Mouse (Mus musculus): ENCODE measurements around the gene Trnt1.

The Trnt1 gene

GRCm38 (mm10) chr6:106768640-106769289 is at the start of gene Trnt1:
Gene Trnt1 (plus strand): TSS chr6:106769120.
- peak; percentile 96 to 97 for DNase-seq (ENCODE audit: low read depth in 2 of 2, low spot score in 2 of 2)

DNA sequence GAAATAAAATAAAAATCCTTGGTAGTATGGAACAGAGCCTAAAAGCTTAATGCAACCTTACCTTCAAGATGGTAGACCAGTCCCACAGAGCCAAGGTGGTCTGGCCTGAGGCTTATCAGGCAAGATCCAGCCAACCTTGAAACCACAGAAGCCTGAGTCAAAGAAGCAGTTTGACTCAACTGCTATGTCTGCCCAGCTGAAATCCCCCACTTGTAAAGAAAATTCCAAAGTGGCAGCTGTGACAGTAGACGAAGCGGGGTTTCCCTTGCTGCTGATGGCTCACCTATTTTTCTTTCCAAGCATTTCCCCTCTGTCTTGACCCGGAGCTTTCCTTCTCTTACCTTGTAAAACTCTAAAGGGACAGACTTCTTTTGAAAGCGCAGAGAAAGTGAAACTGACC is 43.3 kb upstream of the Trnt1 start:
- no peak for DNase-seq (ENCODE audit: low read depth in 2 of 2, low spot score in 2 of 2)

GRCm38 (mm10) chr6:106726078-106726477 is 42.8 kb upstream of the Trnt1 start:
- no peak for DNase-seq (ENCODE audit: low read depth in 2 of 2, low spot score in 2 of 2)

- DNase-seq (ENCODE audit: low read depth in 2 of 2, low spot score in 2 of 2): no peak
Measured at GRCm38 (mm10) chr6:106727703-106728102, 41.2 kb upstream of the Trnt1 start.

DNA sequence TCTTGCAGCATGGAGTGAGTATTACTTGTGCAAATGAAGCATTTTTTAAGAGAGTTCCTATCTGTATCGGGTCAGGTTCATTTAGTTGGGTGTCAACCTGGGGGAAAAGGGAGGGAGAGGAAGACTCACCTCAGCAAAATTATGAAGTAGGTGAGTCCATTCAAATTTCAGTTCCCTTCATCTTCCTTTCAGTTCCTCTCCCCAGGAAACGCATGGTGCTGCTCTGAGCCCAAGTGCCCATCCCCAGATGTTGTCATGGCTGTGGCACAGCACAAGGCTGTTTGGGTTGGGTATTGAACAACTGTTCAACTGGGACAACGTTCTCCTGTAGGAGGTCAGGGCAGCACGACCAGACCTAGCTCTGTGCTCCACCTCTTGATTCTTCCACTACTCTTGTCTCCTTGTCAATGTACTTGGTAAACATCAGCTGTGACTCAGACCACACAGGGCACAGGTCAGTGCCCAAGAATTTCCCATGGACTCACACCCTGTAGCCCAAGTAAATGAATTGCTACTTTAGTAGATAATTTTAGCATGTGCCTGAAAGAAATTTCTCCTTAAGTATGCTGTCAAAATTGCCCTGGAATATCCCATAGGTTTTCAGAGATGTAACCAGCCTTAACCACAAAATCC is 39.1 kb upstream of the Trnt1 start:
- DNase-seq (ENCODE audit: low read depth in 2 of 2, low spot score in 2 of 2): no peak

GRCm38 (mm10) chr6:106732563-106732962 is 36.4 kb upstream of the Trnt1 start:
- no peak for DNase-seq (ENCODE audit: low read depth in 2 of 2, low spot score in 2 of 2)

DNA sequence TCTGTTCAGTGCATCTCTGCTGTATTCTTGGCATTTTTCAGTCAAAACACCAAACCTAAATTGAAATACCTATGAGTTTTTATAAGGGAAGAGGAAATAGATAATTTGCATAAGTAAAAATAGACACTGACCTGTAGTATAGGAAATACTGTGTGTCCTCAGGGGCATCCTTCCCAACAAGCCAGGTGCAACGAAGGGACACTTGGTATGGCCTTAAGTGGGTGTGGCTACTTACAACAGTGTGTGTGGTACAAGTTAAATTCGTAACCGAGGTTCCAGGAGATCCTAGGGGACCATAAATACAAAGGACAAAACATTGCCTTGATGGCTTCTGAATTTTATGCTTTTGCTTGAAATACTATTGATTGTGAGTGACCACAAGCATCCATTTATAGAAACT is 30.7 kb upstream of the Trnt1 start:
- DNase-seq (ENCODE audit: low read depth in 2 of 2, low spot score in 2 of 2): no peak

DNA sequence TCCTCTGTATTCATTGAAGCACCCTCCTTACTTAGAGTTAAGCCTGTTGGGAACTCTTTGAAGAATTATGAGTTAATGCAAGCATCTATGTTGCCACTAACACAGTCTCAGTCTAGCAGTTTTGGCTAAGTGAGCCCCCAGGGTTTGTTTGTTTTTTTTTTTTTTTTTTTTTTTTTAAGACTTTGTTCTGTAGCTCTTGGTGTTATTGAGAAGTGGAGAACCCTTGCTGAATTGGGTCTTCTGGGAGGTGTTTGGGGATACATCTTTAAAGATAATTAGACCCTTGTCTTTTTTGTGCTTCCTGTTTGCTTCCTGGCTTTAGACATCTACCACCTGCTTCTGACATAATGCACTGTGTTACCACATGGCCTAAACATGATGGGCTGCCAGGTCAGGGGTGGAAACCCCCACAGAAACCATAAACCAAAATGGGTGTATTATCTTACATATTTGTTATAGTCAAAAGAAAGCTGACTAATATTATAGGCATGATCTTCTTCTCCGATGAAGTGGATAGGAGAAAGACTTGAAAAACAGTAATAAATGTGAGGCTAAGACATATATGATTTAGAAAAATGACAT is 28.6 kb upstream of the Trnt1 start:
- no peak for DNase-seq (ENCODE audit: low read depth in 2 of 2, low spot score in 2 of 2)

DNA sequence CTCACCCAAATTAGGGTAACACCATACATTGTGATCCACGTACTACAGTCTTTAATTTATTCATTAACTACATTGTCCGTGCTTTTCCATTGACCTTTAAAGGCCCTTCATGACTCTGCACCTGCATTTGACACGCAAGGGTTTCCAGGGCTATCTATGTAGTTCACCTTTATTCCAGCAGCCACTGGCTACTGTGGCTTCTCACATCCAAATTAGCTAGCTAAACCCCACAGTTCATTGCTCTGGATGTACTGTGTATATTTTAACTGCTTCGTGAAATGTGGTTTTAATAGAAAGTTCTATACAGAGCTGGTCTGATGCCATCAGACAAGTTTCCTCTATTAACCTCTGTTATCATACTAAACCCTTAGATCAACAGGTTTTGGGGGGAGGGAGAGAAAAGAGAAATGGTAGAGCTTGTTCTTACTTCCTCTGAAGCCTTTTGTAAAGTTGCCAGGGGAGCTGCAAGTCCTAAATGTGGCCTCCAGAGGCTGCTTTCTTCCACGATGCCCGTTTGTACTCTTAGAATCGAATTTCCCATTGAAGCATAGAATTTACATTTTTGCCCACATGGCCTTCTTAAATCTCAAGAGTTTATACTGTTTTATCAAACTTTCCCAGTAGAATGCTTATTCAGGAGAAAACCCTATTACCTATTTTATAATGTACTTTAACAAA is 25.2 kb upstream of the Trnt1 start:
- DNase-seq (ENCODE audit: low read depth in 2 of 2, low spot score in 2 of 2): no peak

DNA sequence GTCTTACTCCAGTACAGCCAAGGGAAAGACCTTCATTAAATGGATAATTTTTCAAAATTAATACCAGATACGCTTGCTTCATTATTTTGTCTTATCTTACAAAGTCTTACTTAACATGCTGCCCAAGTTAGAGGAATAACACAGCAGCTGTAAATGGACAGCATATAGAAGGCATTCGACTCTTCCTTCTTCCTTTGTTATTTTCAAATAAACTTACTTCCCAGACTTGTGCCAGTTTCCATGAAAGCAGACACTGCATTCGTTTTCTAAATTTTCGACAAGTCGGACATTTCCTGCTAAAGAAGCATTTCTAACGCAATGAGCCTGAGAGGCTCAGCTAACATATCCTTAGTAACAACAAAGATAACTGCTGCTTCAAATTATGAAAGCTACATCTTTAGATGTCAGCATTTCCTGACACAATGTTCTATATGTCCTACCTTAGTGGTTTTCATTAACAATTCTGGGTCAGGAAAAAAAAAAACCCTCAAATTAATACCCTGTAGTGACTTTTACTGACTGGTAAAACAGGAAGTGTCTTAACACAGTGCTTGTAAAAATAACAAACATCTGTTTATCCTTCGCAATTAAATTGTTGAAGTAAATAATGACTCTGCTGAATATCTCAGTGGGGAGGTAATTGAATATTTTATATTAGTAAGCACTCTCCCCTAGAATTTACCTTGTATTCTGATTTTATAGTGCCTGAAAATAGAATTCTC is 23.1 kb upstream of the Trnt1 start:
- no peak for DNase-seq (ENCODE audit: low read depth in 2 of 2, low spot score in 2 of 2)

- DNase-seq (ENCODE audit: low read depth in 2 of 2, low spot score in 2 of 2): no peak
Measured at GRCm38 (mm10) chr6:106747251-106747650, 21.7 kb upstream of the Trnt1 start.

GRCm38 (mm10) chr6:106747804-106748203 is 21.1 kb upstream of the Trnt1 start:
- DNase-seq (ENCODE audit: low read depth in 2 of 2, low spot score in 2 of 2): no peak

GRCm38 (mm10) chr6:106748887-106749388 is 20.0 kb upstream of the Trnt1 start, which contains the start of gene Il5ra:
Gene Il5ra (minus strand): TSS chr6:106749037.
- no peak for DNase-seq (ENCODE audit: low read depth in 2 of 2, low spot score in 2 of 2)

- no peak for DNase-seq (ENCODE audit: low read depth in 2 of 2, low spot score in 2 of 2)
Measured at GRCm38 (mm10) chr6:106750291-106750690, 18.6 kb upstream of the Trnt1 start.

- DNase-seq (ENCODE audit: low read depth in 2 of 2, low spot score in 2 of 2): no peak
Measured at GRCm38 (mm10) chr6:106758299-106758698, 10.6 kb upstream of the Trnt1 start.

GRCm38 (mm10) chr6:106760473-106761218 is 8.3 kb upstream of the Trnt1 start:
- no peak for DNase-seq (ENCODE audit: low read depth in 2 of 2, low spot score in 2 of 2)

DNA sequence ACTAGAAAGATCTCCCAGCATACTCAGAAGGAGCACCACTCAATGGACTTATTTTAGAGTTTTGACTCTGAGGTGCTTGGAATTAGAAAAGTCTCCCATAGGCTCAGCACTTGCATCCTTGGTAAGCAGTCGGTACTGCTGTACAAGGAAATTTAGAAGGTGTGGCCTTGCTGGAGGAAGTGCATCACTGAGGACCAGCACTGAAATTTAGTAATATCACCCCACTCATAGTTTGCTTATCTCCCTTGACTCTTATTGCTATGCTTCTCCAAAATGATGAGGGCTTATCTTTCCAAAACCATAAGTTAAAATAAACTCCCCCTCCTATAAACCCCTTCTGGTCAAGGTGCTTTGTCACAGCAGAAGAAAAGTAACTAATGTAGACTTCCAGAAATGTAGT is 7.4 kb upstream of the Trnt1 start:
- DNase-seq (ENCODE audit: low read depth in 2 of 2, low spot score in 2 of 2): no peak

DNA sequence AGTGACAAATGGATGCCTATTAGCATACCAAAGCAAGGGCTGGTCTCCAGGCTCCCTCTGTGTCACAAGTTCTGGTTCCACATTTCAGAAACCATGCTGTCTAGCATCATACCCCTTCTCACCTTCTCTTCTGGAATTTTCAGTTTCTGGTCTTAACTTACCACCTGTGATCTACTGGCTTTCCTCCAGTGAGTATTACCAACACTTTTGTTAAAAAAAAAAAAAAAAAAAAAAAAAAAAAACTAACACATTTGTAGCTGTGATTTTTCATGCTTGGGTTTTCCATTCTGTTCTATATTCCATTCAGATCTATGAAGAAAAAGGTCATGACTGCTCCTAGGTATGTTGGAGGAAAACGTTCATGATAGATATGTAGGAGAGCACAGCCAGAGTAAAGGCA is 3.0 kb upstream of the Trnt1 start:
- no peak for DNase-seq (ENCODE audit: low read depth in 2 of 2, low spot score in 2 of 2)

- DNase-seq (ENCODE audit: low read depth in 2 of 2, low spot score in 2 of 2): no peak
Measured at GRCm38 (mm10) chr6:106766774-106767173, 2.1 kb upstream of the Trnt1 start.

DNA sequence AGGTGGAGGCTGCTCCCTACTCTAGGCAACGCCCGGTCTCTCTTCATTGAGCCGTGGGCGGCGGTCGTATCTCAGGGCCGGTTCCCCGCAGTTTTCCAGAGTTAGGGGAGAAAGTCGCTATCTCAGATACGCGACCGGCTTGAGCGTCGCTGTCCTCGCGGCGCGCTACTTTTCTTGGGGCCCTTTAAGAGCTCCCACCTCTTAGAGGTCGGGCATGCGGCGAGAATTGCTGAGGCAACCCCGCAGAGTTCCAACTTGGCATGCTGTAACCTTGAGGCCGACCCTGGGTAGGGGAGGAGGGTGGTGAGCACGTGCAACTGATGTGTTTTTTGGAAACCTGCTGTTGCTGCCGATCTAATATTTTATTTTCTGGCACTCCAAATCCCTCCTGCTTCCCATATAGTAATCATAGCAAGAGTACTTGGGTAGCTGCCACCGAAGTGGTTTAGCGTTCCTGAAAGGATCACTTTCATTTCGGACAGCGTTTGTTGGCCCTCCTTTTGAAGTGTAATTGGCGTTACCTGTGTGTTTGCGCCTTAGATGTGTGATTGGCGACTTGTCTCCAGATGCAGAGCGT is 458 bp downstream of the Trnt1 start:
- DNase-seq (ENCODE audit: low read depth in 2 of 2, low spot score in 2 of 2): no peak

All from CD8-positive naive resting alpha-beta T cell, adult 2 months (primary cell).